Mouse (Mus musculus) urinary bladder, adult 2 months (tissue): Measurements from ENCODE around the gene Xpnpep1. TPM values are rescaled to one million over a fixed set of nuclear protein-coding genes. Genes with fewer than 3 reads are reported as not detected.

Source experiments
- DNase-seq: peaks from one replicate; pipeline ENCODE4 v3.0.0; 2022; ENCODE audit warnings: low spot score
- polyA plus RNA-seq: library from polyadenylated mRNA; depleted of rRNA; stranded (reverse); fragments of >200 nt; gene quantifications from 2 replicates; pipeline ENCODE4 v1.2.3, GENCODE M21; 2012; rRNA removed

Xpnpep1 gene
- polyA plus RNA-seq, 1 experiment = 68.6 TPM

DNA sequence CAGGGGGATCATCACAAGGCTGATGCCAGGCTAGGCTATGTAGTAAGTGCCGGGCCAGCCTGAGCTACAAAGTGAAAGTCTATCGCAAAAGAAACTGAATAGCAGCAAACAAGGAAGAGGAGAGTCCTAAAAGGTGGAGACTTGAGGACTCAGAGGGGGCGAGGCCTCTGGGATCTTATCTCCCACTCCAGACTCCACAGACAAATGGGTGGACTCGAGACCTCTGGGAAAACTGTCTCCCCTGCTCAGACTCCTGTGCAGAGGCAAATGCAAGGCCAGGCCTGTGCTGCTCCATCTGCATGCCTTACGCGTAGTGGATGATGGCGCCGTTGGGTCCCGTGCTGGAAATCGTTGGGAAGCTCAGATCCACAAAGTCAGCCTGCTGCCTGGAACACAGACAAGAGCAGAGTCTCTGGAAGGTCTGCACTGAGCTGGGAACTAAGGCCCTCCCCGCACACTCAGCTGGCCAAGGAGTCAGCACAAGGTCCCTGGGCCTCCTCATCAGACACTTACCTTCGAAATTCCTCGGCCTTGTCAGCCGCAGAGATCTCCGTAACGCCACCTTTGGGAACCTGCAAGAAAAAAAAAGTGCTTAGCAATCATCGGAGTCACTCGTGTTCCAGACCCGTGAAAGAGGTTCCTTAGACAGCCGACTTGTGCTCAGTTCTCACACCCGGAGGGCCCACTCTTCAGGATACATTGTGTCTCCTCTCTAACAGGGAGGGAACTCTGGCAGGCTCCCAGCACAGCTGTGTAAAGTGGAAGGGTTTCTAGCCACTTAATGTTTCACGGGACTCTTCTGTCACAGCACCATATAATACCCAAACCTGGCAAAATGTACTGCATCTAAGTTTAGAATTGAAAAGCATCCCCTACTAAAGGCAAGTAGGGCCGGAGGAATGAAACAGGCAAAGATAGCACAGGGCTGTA lies 37.6 kb downstream of the Xpnpep1 start:
- no peak for DNase-seq

- DNase-seq = no peak
Measured at GRCm38 (mm10) chr19:52992880-52993440, 47.1 kb downstream of the Xpnpep1 start.

- no peak for DNase-seq
Measured at GRCm38 (mm10) chr19:52991924-52992323, 48.1 kb downstream of the Xpnpep1 start.

- no peak for DNase-seq
Measured at GRCm38 (mm10) chr19:52979020-52979711, 60.8 kb downstream of the Xpnpep1 start.

DNA sequence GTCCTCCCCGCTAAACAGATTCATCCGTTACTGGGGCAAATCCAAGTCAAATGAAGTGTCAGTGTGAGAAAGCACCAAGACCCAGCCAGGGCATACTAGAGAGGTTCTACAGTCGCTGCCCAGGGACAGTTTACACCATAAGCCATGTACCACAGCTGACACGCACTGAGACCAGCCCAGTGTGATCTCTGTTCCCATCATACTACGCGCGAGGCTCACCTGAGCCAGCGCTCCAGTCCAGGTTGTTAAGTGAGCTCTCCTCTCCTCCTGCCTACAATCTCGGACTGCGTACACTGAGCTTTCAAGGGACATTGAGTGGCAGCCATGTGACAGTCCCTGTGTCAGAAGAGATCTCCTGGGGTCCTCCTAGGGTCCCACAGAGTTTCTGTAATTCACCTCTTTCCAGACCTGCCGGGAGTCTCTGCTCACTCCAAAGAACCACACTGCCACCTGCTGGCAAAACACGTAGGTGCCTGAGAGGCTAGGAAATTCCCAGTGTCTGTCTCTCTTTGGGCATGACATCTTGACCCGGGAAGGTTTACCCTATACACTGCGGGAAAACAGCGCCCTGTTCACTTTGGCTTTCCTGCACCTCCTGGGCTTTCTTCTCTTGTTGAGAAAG lies 64.3 kb downstream of the Xpnpep1 start:
- DNase-seq = peak; percentile 44

DNA sequence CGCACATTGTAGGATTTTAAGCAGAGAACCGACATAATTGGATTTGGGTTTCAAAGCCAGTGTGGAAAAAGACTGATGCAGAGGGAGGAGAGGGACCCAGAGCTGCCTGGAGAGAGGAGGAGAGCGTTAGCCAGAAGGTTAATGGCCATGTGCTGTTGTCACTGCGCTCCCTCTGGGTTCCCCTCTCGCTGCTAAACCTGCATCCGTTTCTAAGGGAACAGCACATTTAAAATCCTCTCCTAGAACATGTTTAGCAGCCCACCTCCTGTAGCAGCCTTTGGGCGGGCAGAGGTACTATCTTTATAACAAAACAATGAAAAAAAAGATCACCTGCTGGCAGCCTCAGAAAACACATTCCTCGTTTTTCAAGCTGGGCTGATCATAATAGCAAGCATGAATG lies 73.7 kb downstream of the Xpnpep1 start:
- DNase-seq = no peak

- DNase-seq = no peak
Measured at GRCm38 (mm10) chr19:52962745-52963144, 77.3 kb downstream of the Xpnpep1 start.

- DNase-seq = peak; percentile 31
Measured at GRCm38 (mm10) chr19:52922678-52923495, 117.1 kb downstream of the Xpnpep1 start.

- no peak for DNase-seq
Measured at GRCm38 (mm10) chr19:52904182-52904581, 135.8 kb downstream of the Xpnpep1 start.

- no peak for DNase-seq
Measured at GRCm38 (mm10) chr19:52891807-52892442, 148.1 kb downstream of the Xpnpep1 start.

Other genes starting within 250 kb of the Xpnpep1 start
- 95.8 and 110 TPM in 2 replicates for gene Add3, start 100.2 kb upstream of the Xpnpep1 start, polyA plus RNA-seq